Mouse (Mus musculus) adrenal gland, postnatal 36 days (tissue): ENCODE data around the gene Pla2g4c. TPM values are rescaled to one million over a fixed set of nuclear protein-coding genes. Genes with fewer than 3 reads are reported as not detected.
"Not testable (repeated sequence)": the region's sequence is repeated elsewhere in the genome, so short reads cannot be mapped to it uniquely, and the experiment has no call there.

Experiments
- DNase-seq, 2 experiments: peaks; one replicate each; pipeline ENCODE4 v3.0.0; 2021; ENCODE audit warnings: mixed read lengths in 1 of 2
- long read RNA-seq, 2 experiments: library from polyadenylated mRNA; stranded (forward); transcript quantifications; one replicate each; pipeline ENCODE4 v2.0.0; 2021; ENCODE audit warnings: borderline sequencing depth in 2 of 2
- total RNA-seq, 2 experiments: library from RNA; stranded (reverse); gene quantifications; 2 replicates each; pipeline ENCODE4 v1.2.3; 2021

Gene Pla2g4c
- total RNA-seq = under 1 TPM; 0.16 to 0.46 TPM
- long read RNA-seq, experiment 1 = 0 reads
- long read RNA-seq, experiment 2 = 0 reads

GRCm38 (mm10) chr7:13324316-13324715 is at the start of gene Pla2g4c:
Gene Pla2g4c, plus strand, starts transcription at chr7:13324655.
- no peak for DNase-seq

GRCm38 (mm10) chr7:13277081-13277480 is 47.4 kb upstream of the Pla2g4c start, which contains the start of gene Lig1:
Gene Lig1, plus strand, starts transcription at chr7:13277283.
- DNase-seq = no peak

- no peak for DNase-seq
Observed at GRCm38 (mm10) chr7:13277833-13278232, 46.6 kb upstream of the Pla2g4c start.

- DNase-seq = peak; percentile 93 to 96
Observed at GRCm38 (mm10) chr7:13278308-13278891, 46.1 kb upstream of the Pla2g4c start, which contains the start of gene Zswim9. Gene Zswim9, minus strand, starts transcription at chr7:13278721.

- DNase-seq = not testable (repeated sequence)
Observed at GRCm38 (mm10) chr7:13278957-13279356, 45.5 kb upstream of the Pla2g4c start.

GRCm38 (mm10) chr7:13288621-13289020 is 35.8 kb upstream of the Pla2g4c start:
- peak in 1 of 2 experiments; percentile 23 for DNase-seq

GRCm38 (mm10) chr7:13290041-13290675 is 34.3 kb upstream of the Pla2g4c start:
- no peak for DNase-seq

GRCm38 (mm10) chr7:13291370-13291769 is 33.1 kb upstream of the Pla2g4c start:
- no peak for DNase-seq

GRCm38 (mm10) chr7:13293878-13294855 is 30.3 kb upstream of the Pla2g4c start:
- peak; percentile 48 to 71 for DNase-seq

- DNase-seq = no peak
Observed at GRCm38 (mm10) chr7:13295256-13295655, 29.2 kb upstream of the Pla2g4c start.

- DNase-seq = no peak
Observed at GRCm38 (mm10) chr7:13297636-13298035, 26.8 kb upstream of the Pla2g4c start.

- no peak for DNase-seq
Observed at GRCm38 (mm10) chr7:13298821-13299220, 25.6 kb upstream of the Pla2g4c start.

GRCm38 (mm10) chr7:13301643-13302042 is 22.8 kb upstream of the Pla2g4c start:
- DNase-seq = no peak

- DNase-seq = no peak
Observed at GRCm38 (mm10) chr7:13302780-13303179, 21.7 kb upstream of the Pla2g4c start.

- no peak for DNase-seq
Observed at GRCm38 (mm10) chr7:13303372-13303771, 21.1 kb upstream of the Pla2g4c start.

GRCm38 (mm10) chr7:13309407-13309806 is 15.0 kb upstream of the Pla2g4c start:
- DNase-seq = no peak

- no peak for DNase-seq
Observed at GRCm38 (mm10) chr7:13310493-13311199, 13.8 kb upstream of the Pla2g4c start.

- no peak for DNase-seq
Observed at GRCm38 (mm10) chr7:13311401-13311800, 13.1 kb upstream of the Pla2g4c start.

- no peak for DNase-seq
Observed at GRCm38 (mm10) chr7:13314095-13314597, 10.3 kb upstream of the Pla2g4c start.

GRCm38 (mm10) chr7:13321424-13321823 is 3.0 kb upstream of the Pla2g4c start:
- no peak for DNase-seq

GRCm38 (mm10) chr7:13330575-13330974 is 6.1 kb downstream of the Pla2g4c start:
- DNase-seq = no peak

- DNase-seq = no peak
Observed at GRCm38 (mm10) chr7:13355943-13356342, 31.5 kb downstream of the Pla2g4c start.
